Mouse (Mus musculus): ENCODE measurements at regions not wholly inside any gene's neighbourhood (a gene's known extent, or its start where the extent isn't known, plus 50 kb on each side); places are given as distances from the start of the nearest gene placed in this dataset.

- Histone ChIP-seq H3K27me3 (replicated peaks) (no peaks in the 10 kb centered on the region), H3K9me3 (no peaks in the 10 kb centered on the region), H3K4me2 (no peak overlapping the region), H3K36me3 (no peaks in the 10 kb centered on the region), H3K9ac (no peak overlapping the region), H3K27ac (no peak overlapping the region), H3K4me3 (replicated peaks) (no peak overlapping the region), H3K4me1 (no peaks in the 10 kb centered on the region)
- 86% methylated on average over 2 of the region's 2 CpGs for WGBS
- ATAC-seq (ENCODE audit: insufficient read depth, low FRiP score, low read depth), result no peak
Measured at GRCm38 (mm10) chr6:54754810-54755209, 61.9 kb upstream of the Znrf2 start.

GRCm38 (mm10) chr6:54757511-54757911 is 59.2 kb upstream of the Znrf2 start:
- H3K4me3 ChIP-seq (replicated peaks), result no peak overlapping the region
- no peak overlapping the region for H3K9ac ChIP-seq
- 41% methylated on average over 5 of the region's 5 CpGs for WGBS
- no peak overlapping the region for H3K27ac ChIP-seq
- H3K36me3 ChIP-seq, result no peaks in the 10 kb centered on the region
- no peaks in the 10 kb centered on the region for H3K4me1 ChIP-seq
- no peak overlapping the region for H3K4me2 ChIP-seq
- no peak for ATAC-seq (ENCODE audit: insufficient read depth, low FRiP score, low read depth)
- H3K27me3 ChIP-seq (replicated peaks), result no peaks in the 10 kb centered on the region
- H3K9me3 ChIP-seq, result no peaks in the 10 kb centered on the region

- H3K4me1 ChIP-seq, result no peaks in the 10 kb centered on the region
Measured at GRCm38 (mm10) chr6:54758112-54758511, 58.6 kb upstream of the Znrf2 start.

GRCm38 (mm10) chr6:54759263-54759662 is 57.5 kb upstream of the Znrf2 start:
- Histone ChIP-seq H3K27ac (no peak overlapping the region), H3K4me3 (replicated peaks) (no peak overlapping the region), H3K36me3 (no peaks in the 10 kb centered on the region), H3K4me2 (no peak overlapping the region; the same call in 1 of the 2 replicates), H3K9ac (no peak overlapping the region), H3K4me1 (no peaks in the 10 kb centered on the region), H3K27me3 (replicated peaks) (no peaks in the 10 kb centered on the region), H3K9me3 (no peaks in the 10 kb centered on the region)
- 54% methylated on average over 8 of the region's 8 CpGs for WGBS
- ATAC-seq (ENCODE audit: insufficient read depth, low FRiP score, low read depth), result no peak

More at GRCm38 (mm10) chr6:54758112-54758511, 58.6 kb upstream of the Znrf2 start:
- Histone ChIP-seq H3K27me3 (replicated peaks) (no peaks in the 10 kb centered on the region), H3K4me2 (no peak overlapping the region), H3K27ac (no peak overlapping the region), H3K4me3 (replicated peaks) (no peak overlapping the region), H3K36me3 (no peaks in the 10 kb centered on the region), H3K9ac (no peak overlapping the region), H3K9me3 (no peaks in the 10 kb centered on the region)
- ATAC-seq (ENCODE audit: insufficient read depth, low FRiP score, low read depth), result no peak
- 41% methylated on average over 2 of the region's 2 CpGs for WGBS

GRCm38 (mm10) chr6:54759942-54760498 is 56.7 kb upstream of the Znrf2 start:
- 1% methylated on average over 11 of the region's 11 CpGs for WGBS
- Histone ChIP-seq H3K4me1 (no peaks in the 10 kb centered on the region), H3K36me3 (no peaks in the 10 kb centered on the region), H3K27ac (no peak overlapping the region), H3K9me3 (no peaks in the 10 kb centered on the region), H3K9ac (no peak overlapping the region), H3K27me3 (replicated peaks) (no peaks in the 10 kb centered on the region), H3K4me3 (replicated peaks) (no peak overlapping the region), H3K4me2 (peak overlapping the region; percentile 40)
- 0 out of 2 replicates have a peak, but pooled peaks have one; percentile 48 for ATAC-seq (ENCODE audit: insufficient read depth, low FRiP score, low read depth)

GRCm38 (mm10) chr6:54760541-54760940 is 56.2 kb upstream of the Znrf2 start:
- no peaks in the 10 kb centered on the region for H3K27me3 ChIP-seq (replicated peaks)
- H3K27ac ChIP-seq, result no peak overlapping the region
- no peak for ATAC-seq (ENCODE audit: insufficient read depth, low FRiP score, low read depth)
- H3K9ac ChIP-seq, result no peak overlapping the region
- H3K4me2 ChIP-seq, result no peak overlapping the region
- H3K9me3 ChIP-seq, result no peaks in the 10 kb centered on the region
- no peak overlapping the region for H3K4me3 ChIP-seq (replicated peaks)
- H3K4me1 ChIP-seq, result no peaks in the 10 kb centered on the region
- 47% methylated on average over 2 of the region's 2 CpGs for whole genome bisulfite sequencing
- H3K36me3 ChIP-seq, result no peaks in the 10 kb centered on the region

- no peaks in the 10 kb centered on the region for H3K9me3 ChIP-seq
- WGBS, result 60% methylated on average over 5 of the region's 5 CpGs
- no peak overlapping the region for H3K27ac ChIP-seq
- H3K4me2 ChIP-seq, result no peak overlapping the region
- H3K27me3 ChIP-seq (replicated peaks), result no peaks in the 10 kb centered on the region
- no peaks in the 10 kb centered on the region for H3K4me1 ChIP-seq
- H3K36me3 ChIP-seq, result no peaks in the 10 kb centered on the region
- H3K4me3 ChIP-seq (replicated peaks), result no peak overlapping the region
- no peak overlapping the region for H3K9ac ChIP-seq
- ATAC-seq (ENCODE audit: insufficient read depth, low FRiP score, low read depth), result no peak
Measured at GRCm38 (mm10) chr6:54762021-54762420, 54.7 kb upstream of the Znrf2 start.

- 24% methylated on average over 5 of the region's 5 CpGs for WGBS
- ATAC-seq (ENCODE audit: insufficient read depth, low FRiP score, low read depth), result no peak
Measured at GRCm38 (mm10) chr6:54762499-54762898, 54.2 kb upstream of the Znrf2 start.

GRCm38 (mm10) chr6:54763669-54764068 is 53.0 kb upstream of the Znrf2 start:
- ATAC-seq (ENCODE audit: insufficient read depth, low FRiP score, low read depth), result no peak

More at GRCm38 (mm10) chr6:54762499-54762898, 54.2 kb upstream of the Znrf2 start:
- H3K36me3 ChIP-seq, result no peaks in the 10 kb centered on the region
- H3K9me3 ChIP-seq, result no peaks in the 10 kb centered on the region
- no peak overlapping the region for H3K27ac ChIP-seq
- no peak overlapping the region for H3K4me3 ChIP-seq (replicated peaks)
- H3K27me3 ChIP-seq (replicated peaks), result no peaks in the 10 kb centered on the region
- H3K4me1 ChIP-seq, result 0 out of 2 replicates have a peak, but pooled peaks cover under 1% of the 10 kb centered on the region
- no peak overlapping the region for H3K4me2 ChIP-seq
- H3K9ac ChIP-seq, result no peak overlapping the region

GRCm38 (mm10) chr6:54765715-54766114 is 51.0 kb upstream of the Znrf2 start:
- 70% methylated on average over 2 of the region's 2 CpGs for WGBS
- ATAC-seq (ENCODE audit: insufficient read depth, low FRiP score, low read depth), result no peak

More at GRCm38 (mm10) chr6:54763669-54764068, 53.0 kb upstream of the Znrf2 start:
- Histone ChIP-seq H3K9ac (no peak overlapping the region), H3K4me3 (replicated peaks) (no peak overlapping the region), H3K36me3 (no peaks in the 10 kb centered on the region), H3K27ac (no peak overlapping the region), H3K9me3 (no peaks in the 10 kb centered on the region), H3K27me3 (replicated peaks) (no peaks in the 10 kb centered on the region), H3K4me2 (no peak overlapping the region), H3K4me1 (0 out of 2 replicates have a peak, but pooled peaks cover 6% of the 10 kb centered on the region)
- WGBS, result 88% methylated on average over 4 of the region's 4 CpGs

GRCm38 (mm10) chr6:54766485-54767112 is 50.1 kb upstream of the Znrf2 start:
- Histone ChIP-seq H3K27me3 (replicated peaks) (no peaks in the 10 kb centered on the region), H3K9me3 (no peaks in the 10 kb centered on the region), H3K36me3 (no peaks in the 10 kb centered on the region), H3K4me3 (replicated peaks) (no peak overlapping the region), H3K4me2 (no peak overlapping the region), H3K9ac (no peak overlapping the region), H3K4me1 (0 out of 2 replicates have a peak, but pooled peaks cover 6% of the 10 kb centered on the region), H3K27ac (no peak overlapping the region)
- ATAC-seq (ENCODE audit: insufficient read depth, low FRiP score, low read depth), result no peak
- whole genome bisulfite sequencing, result 71% methylated on average over 5 of the region's 5 CpGs

More at GRCm38 (mm10) chr6:54765715-54766114, 51.0 kb upstream of the Znrf2 start:
- H3K36me3 ChIP-seq, result no peaks in the 10 kb centered on the region
- H3K4me1 ChIP-seq, result 0 out of 2 replicates have a peak, but pooled peaks cover 6% of the 10 kb centered on the region
- H3K4me2 ChIP-seq, result no peak overlapping the region
- no peak overlapping the region for H3K27ac ChIP-seq
- H3K4me3 ChIP-seq (replicated peaks), result no peak overlapping the region
- no peaks in the 10 kb centered on the region for H3K9me3 ChIP-seq
- H3K27me3 ChIP-seq (replicated peaks), result no peaks in the 10 kb centered on the region
- no peak overlapping the region for H3K9ac ChIP-seq
